Mouse (Mus musculus): ENCODE data around the gene B3gnt5. TPM values are rescaled to one million over a fixed set of nuclear protein-coding genes. Genes with fewer than 3 reads are reported as not detected.
"Not testable (repeated sequence)": the region's sequence is repeated elsewhere in the genome, so short reads cannot be mapped to it uniquely, and the experiment has no call there.

B3gnt5 gene
- 17.5 and 19.8 TPM in 2 replicates for polyA plus RNA-seq (2014; fragmentation: Nextera tagmentation; extraction: Ambion mirVana)

DNA sequence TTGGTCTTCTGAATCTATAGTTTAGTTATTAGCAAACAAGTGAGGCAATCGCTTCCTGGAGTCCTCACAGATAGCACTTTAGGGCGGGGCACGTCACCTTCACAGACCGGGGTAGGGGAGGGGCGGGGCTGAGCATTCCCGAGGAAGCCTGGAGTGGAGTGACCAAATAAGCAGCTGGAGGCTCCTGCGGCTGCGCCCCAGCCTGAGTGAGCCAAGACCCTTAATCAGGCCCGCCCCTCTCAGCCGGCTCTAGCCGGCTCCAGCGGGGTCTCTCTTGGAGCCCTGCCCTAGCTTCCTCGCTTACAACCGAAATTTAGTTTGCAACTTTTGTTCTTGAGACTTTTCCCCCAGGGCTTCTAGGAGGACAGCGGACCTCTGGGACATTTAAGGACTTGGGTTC lies at the start of gene B3gnt5:
Gene B3gnt5, plus strand, starts transcription at position 135 of the 400 bp plus-strand sequence.
- peaks cover 5% of the 10 kb centered on the region; the same call in 1 of the 2 replicates for H3K36me3 ChIP-seq (ENCODE audit: control insufficient read depth, insufficient read depth, low read length)
- DNase-seq (ENCODE audit: low spot score), result peak; percentile 94
- WGBS, result under 1% methylated on average over 15 of the region's 15 CpGs
- peak within 1 kb of the TSS; percentile 84 for H3K27ac ChIP-seq (replicated peaks; ENCODE audit: low read depth, low read length)
- no peaks in the 10 kb centered on the region for H3K27me3 ChIP-seq (replicated peaks; ENCODE audit: control insufficient read depth, insufficient read depth, low read length)
- H3K4me1 ChIP-seq (ENCODE audit: control insufficient read depth, insufficient read depth, low read length), result peaks cover 7% of the 10 kb centered on the region
- peak within 1 kb of the TSS; percentile 81 for H3K9ac ChIP-seq (ENCODE audit: low read depth, low read length)
- ATAC-seq (ENCODE audit: low read depth), result peak; percentile 97
- H3K9me3 ChIP-seq (ENCODE audit: control insufficient read depth, low read length), result no peaks in the 10 kb centered on the region
- H3K4me2 ChIP-seq (ENCODE audit: low read depth, low read length), result peak within 1 kb of the TSS; percentile 72
- peak within 1 kb of the TSS; percentile 56 for H3K4me3 ChIP-seq (ENCODE audit: low read depth, low read length)

DNA sequence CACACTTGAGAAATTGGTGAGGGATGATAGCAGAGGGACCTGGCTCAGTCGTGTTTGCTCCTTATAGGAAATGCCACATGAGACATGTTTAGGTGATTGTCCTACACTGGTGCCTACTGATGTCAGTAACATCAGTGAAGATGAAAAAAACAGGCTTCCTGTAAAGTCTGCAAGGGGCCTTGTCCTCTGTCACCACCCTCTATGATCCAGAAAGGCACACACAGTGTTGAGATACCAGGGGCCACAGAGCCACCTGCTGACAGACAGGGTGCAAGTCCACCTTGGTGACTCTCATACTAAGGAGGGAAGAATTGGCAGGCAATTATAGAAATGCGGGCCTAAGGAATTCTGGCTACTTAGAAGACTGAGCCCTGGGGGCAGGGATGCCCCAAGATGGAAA lies 39.0 kb upstream of the B3gnt5 start:
- Histone ChIP-seq H3K27ac (replicated peaks; ENCODE audit: low read depth, low read length) (no peak overlapping the region), H3K27me3 (replicated peaks; ENCODE audit: control insufficient read depth, insufficient read depth, low read length) (no peaks in the 10 kb centered on the region; the same call in 1 of the 2 replicates), H3K4me2 (ENCODE audit: low read depth, low read length) (no peak overlapping the region), H3K36me3 (ENCODE audit: control insufficient read depth, insufficient read depth, low read length) (no peaks in the 10 kb centered on the region), H3K4me1 (ENCODE audit: control insufficient read depth, insufficient read depth, low read length) (no peaks in the 10 kb centered on the region), H3K9ac (ENCODE audit: low read depth, low read length) (no peak overlapping the region), H3K9me3 (ENCODE audit: control insufficient read depth, low read length) (no peaks in the 10 kb centered on the region), H3K4me3 (ENCODE audit: low read depth, low read length) (no peak overlapping the region)
- WGBS, result 47% methylated on average over 2 of the region's 2 CpGs
- no peak for DNase-seq (ENCODE audit: low spot score)
- no peak for ATAC-seq (ENCODE audit: low read depth)

DNA sequence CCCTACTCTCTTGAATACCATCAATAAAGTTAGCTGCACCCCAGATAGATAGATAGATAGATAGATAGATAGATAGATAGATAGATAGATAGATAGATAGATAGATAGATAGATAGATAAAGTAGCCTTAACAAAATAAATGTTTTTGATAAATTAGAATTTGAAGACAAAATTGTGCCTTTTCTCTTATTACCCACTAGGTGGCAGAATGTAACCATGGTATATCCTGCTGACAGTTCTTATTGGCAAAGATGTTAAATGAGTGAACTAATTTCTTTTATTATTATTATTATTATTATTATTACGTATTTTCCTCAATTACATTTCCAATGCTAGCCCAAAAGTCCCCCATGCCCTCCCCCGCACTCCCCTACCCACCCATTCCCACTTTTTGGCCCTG lies 35.9 kb upstream of the B3gnt5 start:
- not testable (repeated sequence) for DNase-seq (ENCODE audit: low spot score); H3K4me2 ChIP-seq (ENCODE audit: low read depth, low read length); H3K4me1 ChIP-seq (ENCODE audit: control insufficient read depth, insufficient read depth, low read length); H3K27me3 ChIP-seq (replicated peaks; ENCODE audit: control insufficient read depth, insufficient read depth, low read length); ATAC-seq (ENCODE audit: low read depth); H3K9ac ChIP-seq (ENCODE audit: low read depth, low read length); H3K36me3 ChIP-seq (ENCODE audit: control insufficient read depth, insufficient read depth, low read length); H3K4me3 ChIP-seq (ENCODE audit: low read depth, low read length); H3K27ac ChIP-seq (replicated peaks; ENCODE audit: low read depth, low read length); H3K9me3 ChIP-seq (ENCODE audit: control insufficient read depth, low read length)
- 48% methylated on average over 2 of the region's 2 CpGs for WGBS

DNA sequence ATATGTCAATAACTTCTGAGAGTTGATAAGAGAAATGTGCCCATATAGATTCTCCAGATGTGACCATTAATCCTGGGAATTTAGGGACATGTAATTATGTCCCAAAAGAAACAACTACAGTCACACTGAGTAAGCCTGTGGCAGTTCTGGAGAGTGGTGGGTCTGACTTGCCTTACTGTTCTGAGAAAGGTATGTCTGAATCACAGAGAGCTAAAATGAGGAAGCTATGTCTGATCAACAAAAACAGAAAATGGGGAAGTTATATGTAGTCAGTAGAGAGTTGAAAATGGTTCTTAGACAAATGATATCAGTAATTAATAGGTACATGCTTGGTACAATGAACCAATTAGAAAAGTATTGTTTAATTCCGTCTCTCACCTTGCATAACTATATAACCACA lies 27.1 kb upstream of the B3gnt5 start:
- no peaks in the 10 kb centered on the region for H3K9me3 ChIP-seq (ENCODE audit: control insufficient read depth, low read length)
- no peaks in the 10 kb centered on the region for H3K36me3 ChIP-seq (ENCODE audit: control insufficient read depth, insufficient read depth, low read length)
- H3K4me3 ChIP-seq (ENCODE audit: low read depth, low read length), result no peak overlapping the region
- no peak overlapping the region for H3K27ac ChIP-seq (replicated peaks; ENCODE audit: low read depth, low read length)
- H3K4me1 ChIP-seq (ENCODE audit: control insufficient read depth, insufficient read depth, low read length), result no peaks in the 10 kb centered on the region
- ATAC-seq (ENCODE audit: low read depth), result no peak
- no peak overlapping the region for H3K4me2 ChIP-seq (ENCODE audit: low read depth, low read length)
- no peaks in the 10 kb centered on the region for H3K27me3 ChIP-seq (replicated peaks; ENCODE audit: control insufficient read depth, insufficient read depth, low read length)
- no peak overlapping the region for H3K9ac ChIP-seq (ENCODE audit: low read depth, low read length)
- DNase-seq (ENCODE audit: low spot score), result no peak
- 81% methylated on average over 1 of the region's 1 CpGs for WGBS

DNA sequence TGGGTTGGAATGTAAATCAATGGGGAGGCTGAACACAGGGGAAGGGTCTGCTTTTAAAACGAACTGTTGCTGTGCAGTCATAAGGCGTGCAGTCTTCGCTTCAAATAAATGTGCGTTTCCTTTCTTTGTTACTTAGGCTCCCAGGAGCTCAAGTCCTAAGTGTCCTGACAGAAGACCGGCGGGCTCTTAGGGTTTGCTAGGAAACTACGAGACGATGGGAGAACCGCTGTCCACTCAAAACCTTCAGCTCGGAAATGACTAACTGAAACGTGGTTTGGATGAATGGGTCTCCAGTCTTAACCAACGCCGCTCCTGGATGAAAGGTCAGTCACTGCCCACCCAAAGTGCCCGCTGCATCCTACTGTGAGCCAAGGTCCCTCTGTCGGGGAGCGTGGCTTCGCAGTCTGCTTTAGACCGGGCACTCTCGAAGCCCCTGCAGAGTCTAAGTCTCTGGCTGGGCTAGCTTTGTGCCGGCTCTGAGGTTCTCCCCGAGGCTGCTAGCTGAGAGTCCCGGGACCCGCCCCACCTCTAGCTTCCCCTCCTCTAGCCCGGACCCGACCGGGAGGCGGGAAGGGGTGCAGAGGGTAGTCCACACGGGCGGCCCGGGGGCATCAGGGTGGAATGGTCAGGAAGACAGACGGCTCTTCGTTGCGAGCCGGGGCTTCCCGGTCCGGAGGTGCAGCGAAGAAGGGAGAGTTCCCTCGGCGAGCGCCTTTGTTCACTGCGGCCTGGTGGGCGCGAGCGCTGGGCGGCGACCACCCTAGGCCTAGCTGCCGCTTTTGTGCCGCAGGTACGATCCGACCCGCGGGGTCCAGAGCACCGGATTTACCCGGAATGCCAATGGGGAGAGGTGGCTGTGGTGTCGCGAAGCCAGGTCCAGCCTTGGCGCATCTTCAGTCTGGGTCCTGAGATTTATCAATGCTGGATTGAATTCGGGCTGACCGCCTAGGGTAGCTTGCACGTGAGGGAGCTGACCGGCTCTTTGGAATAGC lies 793 bp downstream of the B3gnt5 start:
- peak overlapping the region; percentile 84 for H3K27ac ChIP-seq (replicated peaks; ENCODE audit: low read depth, low read length)
- peak overlapping the region; percentile 81 for H3K9ac ChIP-seq (ENCODE audit: low read depth, low read length)
- DNase-seq (ENCODE audit: low spot score), result peak; percentile 52
- ATAC-seq (ENCODE audit: low read depth), result peak; percentile 80
- no peaks in the 10 kb centered on the region for H3K27me3 ChIP-seq (replicated peaks; ENCODE audit: control insufficient read depth, insufficient read depth, low read length)
- H3K4me3 ChIP-seq (ENCODE audit: low read depth, low read length), result peak overlapping the region; percentile 56
- H3K9me3 ChIP-seq (ENCODE audit: control insufficient read depth, low read length), result no peaks in the 10 kb centered on the region
- peaks cover 7% of the 10 kb centered on the region for H3K4me1 ChIP-seq (ENCODE audit: control insufficient read depth, insufficient read depth, low read length)
- H3K36me3 ChIP-seq (ENCODE audit: control insufficient read depth, insufficient read depth, low read length), result peaks cover 12% of the 10 kb centered on the region
- H3K4me2 ChIP-seq (ENCODE audit: low read depth, low read length), result peak overlapping the region; percentile 72
- WGBS, result under 1% methylated on average over 56 of the region's 61 CpGs

DNA sequence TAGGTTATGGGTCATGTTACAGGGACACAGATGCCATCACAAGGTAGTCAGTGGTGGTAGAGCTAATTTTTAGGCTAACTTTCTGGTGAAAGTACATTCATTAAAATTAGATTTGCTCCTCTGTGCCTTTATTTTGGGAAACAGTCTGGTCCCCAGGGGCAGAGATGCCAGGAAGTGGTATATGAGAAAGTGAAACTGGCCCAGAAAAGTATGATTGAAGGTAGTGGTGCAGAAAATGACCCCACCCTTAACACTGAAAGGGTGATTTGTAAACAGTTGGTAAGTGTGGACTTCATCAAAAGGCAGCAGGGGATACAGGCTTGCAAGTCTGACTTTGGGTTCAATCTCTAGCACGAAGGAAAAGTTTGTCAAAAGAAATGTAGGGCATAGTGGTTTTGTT lies 1.7 kb downstream of the B3gnt5 start:
- Histone ChIP-seq H3K4me2 (ENCODE audit: low read depth, low read length) (peak overlapping the region; percentile 72), H3K4me1 (ENCODE audit: control insufficient read depth, insufficient read depth, low read length) (peaks cover 7% of the 10 kb centered on the region), H3K9me3 (ENCODE audit: control insufficient read depth, low read length) (0 out of 2 replicates have a peak, but pooled peaks cover 5% of the 10 kb centered on the region), H3K36me3 (ENCODE audit: control insufficient read depth, insufficient read depth, low read length) (peaks cover 20% of the 10 kb centered on the region), H3K27ac (replicated peaks; ENCODE audit: low read depth, low read length) (peak overlapping the region; percentile 84; the same call in 1 of the 2 replicates), H3K4me3 (ENCODE audit: low read depth, low read length) (peak overlapping the region; percentile 56), H3K9ac (ENCODE audit: low read depth, low read length) (peak overlapping the region; percentile 81), H3K27me3 (replicated peaks; ENCODE audit: control insufficient read depth, insufficient read depth, low read length) (no peaks in the 10 kb centered on the region)
- WGBS, result 30% methylated on average over 1 of the region's 1 CpGs
- DNase-seq (ENCODE audit: low spot score), result peak; percentile 9
- no peak for ATAC-seq (ENCODE audit: low read depth)

DNA sequence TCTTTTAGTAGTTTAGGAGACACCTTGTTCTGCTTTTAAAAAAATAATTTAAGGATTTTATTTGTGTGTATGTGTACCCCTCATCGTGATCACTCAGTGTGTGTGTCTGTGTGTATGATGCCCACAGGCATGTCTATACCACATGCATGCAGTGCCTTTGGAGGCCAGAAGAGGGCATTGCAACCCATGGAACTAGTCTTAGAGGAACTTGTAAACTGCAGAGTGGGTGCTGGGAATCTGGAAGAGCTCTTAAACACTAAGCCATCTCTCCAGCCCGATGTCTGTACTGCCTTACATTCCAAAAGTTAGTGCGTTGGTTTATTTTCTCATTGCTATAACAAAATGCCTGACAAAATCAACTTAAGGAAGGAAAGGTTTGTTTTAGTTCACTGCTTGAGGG lies 6.1 kb downstream of the B3gnt5 start:
- H3K27ac ChIP-seq (replicated peaks; ENCODE audit: low read depth, low read length), result no peak overlapping the region
- H3K4me2 ChIP-seq (ENCODE audit: low read depth, low read length), result no peak overlapping the region
- no peak overlapping the region for H3K9ac ChIP-seq (ENCODE audit: low read depth, low read length)
- DNase-seq (ENCODE audit: low spot score) (no peak), ATAC-seq (ENCODE audit: low read depth) (no peak)
- 0 out of 2 replicates have a peak, but pooled peaks cover 5% of the 10 kb centered on the region for H3K9me3 ChIP-seq (ENCODE audit: control insufficient read depth, low read length)
- H3K27me3 ChIP-seq (replicated peaks; ENCODE audit: control insufficient read depth, insufficient read depth, low read length), result no peaks in the 10 kb centered on the region
- H3K4me3 ChIP-seq (ENCODE audit: low read depth, low read length), result no peak overlapping the region
- peaks cover 7% of the 10 kb centered on the region for H3K4me1 ChIP-seq (ENCODE audit: control insufficient read depth, insufficient read depth, low read length)
- 97% methylated on average over 3 of the region's 3 CpGs for WGBS
- H3K36me3 ChIP-seq (ENCODE audit: control insufficient read depth, insufficient read depth, low read length), result peaks cover 58% of the 10 kb centered on the region

DNA sequence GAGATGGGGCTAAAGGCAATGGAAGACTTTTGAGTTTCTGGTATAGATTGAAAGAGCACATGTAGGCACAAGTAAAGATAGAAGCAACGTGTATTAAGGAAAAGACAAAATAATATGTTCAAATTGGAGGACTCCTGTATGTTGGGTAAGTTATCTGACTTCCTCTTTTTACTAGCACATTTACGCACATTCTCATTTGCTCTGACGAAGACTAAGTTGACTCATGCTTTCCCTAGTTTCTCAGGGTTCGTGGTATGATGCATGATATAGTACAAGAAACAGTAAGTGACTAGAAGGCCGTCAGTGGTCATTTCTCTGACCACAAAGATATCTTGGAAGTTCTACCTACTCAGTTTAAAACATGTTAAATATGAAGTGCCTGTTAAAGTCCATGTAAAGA lies 8.0 kb downstream of the B3gnt5 start:
- Histone ChIP-seq H3K9me3 (ENCODE audit: control insufficient read depth, low read length) (0 out of 2 replicates have a peak, but pooled peaks cover 5% of the 10 kb centered on the region), H3K4me2 (ENCODE audit: low read depth, low read length) (no peak overlapping the region), H3K27me3 (replicated peaks; ENCODE audit: control insufficient read depth, insufficient read depth, low read length) (no peaks in the 10 kb centered on the region), H3K27ac (replicated peaks; ENCODE audit: low read depth, low read length) (no peak overlapping the region), H3K36me3 (ENCODE audit: control insufficient read depth, insufficient read depth, low read length) (peaks cover 63% of the 10 kb centered on the region), H3K4me1 (ENCODE audit: control insufficient read depth, insufficient read depth, low read length) (no peaks in the 10 kb centered on the region), H3K9ac (ENCODE audit: low read depth, low read length) (no peak overlapping the region), H3K4me3 (ENCODE audit: low read depth, low read length) (no peak overlapping the region)
- ATAC-seq (ENCODE audit: low read depth) (no peak), DNase-seq (ENCODE audit: low spot score) (no peak)
- WGBS, result 95% methylated on average over 5 of the region's 5 CpGs

Measured in embryonic facial prominence, embryonic 14.5 days (tissue).